Mouse (Mus musculus) kidney, adult 8-10 months (tissue): Measurements from ENCODE around the gene Mrpl24.

Experiments
- DNase-seq, 2 experiments: peaks; one replicate each; pipeline ENCODE4 v3.0.0; 2022

Mrpl24 gene

DNA sequence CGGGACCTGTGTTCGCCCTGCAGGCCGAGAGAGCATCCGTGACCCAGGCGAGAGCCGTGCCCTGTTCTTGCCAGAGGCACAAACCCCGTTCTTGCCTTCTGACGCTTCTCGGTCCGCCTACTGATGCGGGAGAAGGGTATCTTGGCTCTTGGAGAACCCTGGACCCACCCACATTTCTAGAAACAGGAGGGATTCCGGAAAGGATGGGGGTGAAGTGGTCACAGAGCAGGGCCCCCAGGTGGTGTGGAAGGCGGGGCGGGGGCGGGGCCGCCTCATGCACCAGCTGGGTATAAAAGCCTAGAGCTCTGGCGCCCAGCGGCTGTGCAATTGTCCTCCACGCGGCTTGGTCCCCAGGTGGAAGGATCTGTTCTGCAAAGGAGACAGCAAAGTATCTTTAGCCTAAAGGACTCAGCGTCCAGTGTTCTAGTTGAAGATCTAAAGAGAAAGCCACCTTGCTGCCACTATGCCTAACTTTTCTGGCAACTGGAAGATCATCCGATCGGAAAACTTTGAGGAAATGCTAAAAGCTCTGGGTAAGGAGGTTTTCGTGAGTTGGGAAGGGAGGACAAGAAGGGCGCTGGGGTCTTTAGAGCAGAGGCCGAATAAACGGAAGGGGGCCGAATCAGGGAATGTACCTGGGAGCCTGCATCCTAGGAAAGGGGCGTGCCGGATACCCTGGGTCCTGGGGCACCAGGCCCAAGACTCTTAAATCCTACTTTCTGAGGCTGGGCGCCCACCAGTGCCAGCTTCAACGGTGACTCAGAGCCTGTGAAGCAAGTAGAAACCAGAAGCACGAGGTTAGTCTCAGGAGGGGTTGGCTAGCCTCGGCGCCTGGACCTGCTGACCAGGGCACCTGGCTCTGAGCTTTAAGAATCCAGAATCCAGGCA is 29.3 kb downstream of the Mrpl24 start, which contains the start of gene Crabp2:
TSS of gene Crabp2 (plus strand) at position 289 of the 888 bp plus-strand sequence.
- DNase-seq = no peak

- DNase-seq = no peak
Observed at GRCm38 (mm10) chr3:87949266-87949954, 30.1 kb downstream of the Mrpl24 start.

DNA sequence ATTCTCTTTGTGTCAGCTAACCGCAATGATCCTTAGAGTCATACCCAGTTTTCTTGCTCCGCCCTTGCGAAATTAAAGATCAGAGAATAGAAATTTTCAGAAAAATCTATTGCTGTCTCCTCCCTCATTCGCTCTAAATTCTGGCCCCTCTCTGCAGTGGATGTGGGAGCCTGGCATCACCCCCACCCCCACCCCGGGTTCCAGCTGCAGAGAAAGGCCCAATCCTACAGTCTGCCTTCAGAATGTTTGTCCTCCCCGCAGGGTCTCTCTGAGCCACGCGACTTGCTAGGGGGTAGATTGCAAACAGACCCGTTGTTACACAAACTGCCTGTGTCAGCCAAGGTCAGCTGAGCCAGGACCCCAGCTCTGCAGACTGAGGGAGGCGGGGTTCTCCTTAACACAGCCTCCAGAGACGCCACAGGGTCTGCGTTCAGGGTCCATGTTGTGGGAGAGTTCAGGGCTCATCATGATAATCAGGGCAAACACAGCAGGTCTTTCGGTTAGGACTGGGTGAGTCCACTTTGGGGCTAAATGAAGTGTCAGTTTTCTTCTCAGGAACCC is 30.7 kb downstream of the Mrpl24 start:
- DNase-seq = no peak

- DNase-seq = no peak
Observed at GRCm38 (mm10) chr3:87951946-87952345, 32.6 kb downstream of the Mrpl24 start.

- no peak for DNase-seq
Observed at GRCm38 (mm10) chr3:87952440-87952839, 33.1 kb downstream of the Mrpl24 start.

GRCm38 (mm10) chr3:87958056-87958455 is 38.8 kb downstream of the Mrpl24 start:
- no peak for DNase-seq

- DNase-seq = no peak
Observed at GRCm38 (mm10) chr3:87958476-87958875, 39.2 kb downstream of the Mrpl24 start.

GRCm38 (mm10) chr3:87958967-87959366 is 39.7 kb downstream of the Mrpl24 start:
- no peak for DNase-seq

DNA sequence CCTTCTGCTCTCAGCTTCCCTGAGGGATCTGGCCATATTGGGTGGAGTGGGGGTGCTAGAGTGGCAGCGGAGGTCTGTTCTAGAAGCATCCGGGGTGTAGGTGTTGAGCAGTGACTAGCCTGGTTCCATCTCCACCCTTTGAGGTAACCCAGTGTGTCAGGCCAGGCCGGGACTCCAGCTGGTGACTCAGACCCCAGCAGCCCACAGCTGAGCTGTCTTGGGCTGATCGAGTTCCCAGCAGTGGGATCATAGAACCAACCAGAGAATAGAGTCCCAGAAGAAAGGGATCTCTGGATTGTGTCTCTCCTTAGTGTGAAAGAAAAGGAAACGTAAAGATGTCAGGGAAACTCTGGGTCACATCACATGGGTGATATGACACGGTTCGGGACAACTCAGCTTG is 40.1 kb downstream of the Mrpl24 start:
- DNase-seq = no peak

- no peak for DNase-seq
Observed at GRCm38 (mm10) chr3:87960191-87960585, 40.9 kb downstream of the Mrpl24 start.

- DNase-seq = peak; percentile 83 to 87
Observed at GRCm38 (mm10) chr3:87960586-87961191, 41.4 kb downstream of the Mrpl24 start.

- peak; percentile 37 to 67 for DNase-seq
Observed at GRCm38 (mm10) chr3:87970184-87970938, 51.1 kb downstream of the Mrpl24 start.

DNA sequence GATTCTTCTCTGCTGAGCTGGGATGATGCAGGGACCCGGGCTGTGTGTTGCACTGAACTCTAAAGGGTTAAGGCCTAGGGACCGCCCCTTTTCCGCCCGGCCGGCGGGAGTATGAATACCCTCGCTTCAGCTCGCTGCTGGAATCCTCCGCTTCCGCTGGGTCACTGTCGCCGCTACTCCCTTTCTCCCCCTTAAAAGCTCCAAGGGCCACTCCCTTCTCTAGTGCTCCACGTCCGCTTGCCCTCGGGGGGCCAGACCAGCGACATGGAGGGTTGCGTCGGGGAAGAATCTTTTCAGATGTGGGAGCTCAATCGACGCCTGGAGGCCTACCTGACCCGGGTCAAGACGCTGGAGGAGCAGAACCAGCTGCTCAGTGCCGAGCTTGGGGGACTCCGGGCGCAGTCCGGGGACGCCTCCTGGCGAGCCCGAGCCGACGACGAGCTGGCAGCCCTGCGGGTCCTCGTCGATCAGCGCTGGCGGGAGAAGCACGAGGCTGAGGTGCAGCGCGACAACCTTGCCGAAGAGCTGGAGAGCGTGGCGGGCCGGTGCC is 51.7 kb downstream of the Mrpl24 start, which contains the start of gene Nes:
TSS of gene Nes (plus strand) at position 140 of the 550 bp plus-strand sequence.
- DNase-seq = peak; percentile 41 to 63

- no peak for DNase-seq
Observed at GRCm38 (mm10) chr3:87971489-87972202, 52.3 kb downstream of the Mrpl24 start.

GRCm38 (mm10) chr3:87972203-87972664 is 52.9 kb downstream of the Mrpl24 start:
- DNase-seq = no peak

DNA sequence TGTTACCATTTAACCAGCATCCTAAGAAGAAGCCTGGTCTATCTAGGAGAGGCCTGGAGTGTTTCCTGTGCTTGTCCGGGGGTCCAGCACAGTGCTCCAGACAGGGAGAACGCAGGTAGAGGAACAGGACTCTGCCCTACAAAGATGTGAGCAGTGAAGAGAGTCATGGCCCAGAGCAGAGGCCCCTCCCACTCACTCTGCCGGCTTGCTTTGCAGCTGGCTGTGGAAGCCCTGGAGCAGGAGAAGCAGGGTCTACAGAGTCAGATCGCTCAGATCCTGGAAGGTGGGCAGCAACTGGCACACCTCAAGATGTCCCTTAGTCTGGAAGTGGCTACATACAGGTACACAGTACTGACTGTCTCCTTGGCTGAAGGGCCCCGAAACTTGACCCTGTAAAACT is 53.5 kb downstream of the Mrpl24 start:
- no peak for DNase-seq
